Mouse (Mus musculus): ENCODE results near the gene Mcrs1. TPM values are rescaled to one million over a fixed set of nuclear protein-coding genes. Genes with fewer than 3 reads are reported as not detected.

Mcrs1 gene
- polyA plus RNA-seq, 1 experiment from 2014 or later = 27.2 TPM

DNA sequence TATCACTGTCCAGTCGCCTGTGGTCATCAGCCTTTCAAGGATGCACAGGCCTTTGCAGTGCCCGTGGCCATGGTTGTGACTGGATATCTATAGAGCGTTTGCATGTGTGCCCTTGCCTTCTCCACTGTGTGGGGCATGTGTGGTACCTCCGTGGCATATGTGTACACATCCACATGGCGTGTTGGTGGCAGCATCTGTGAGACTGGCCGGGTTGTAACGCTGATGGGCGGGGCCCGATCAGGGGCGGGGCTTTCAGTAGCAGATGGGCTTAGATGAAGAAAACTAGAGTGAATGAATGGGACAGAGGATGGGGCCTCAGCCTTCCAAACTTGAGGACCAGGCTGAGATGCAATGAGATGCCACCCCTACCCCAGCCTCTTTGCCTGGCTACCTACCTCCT lies 19.8 kb downstream of the Mcrs1 start:
- Histone ChIP-seq H3K9ac (replicated peaks) (no peak overlapping the region), H3K4me2 (ENCODE audit: low read depth, low read length) (no peak overlapping the region), H3K27ac (ENCODE audit: low read depth) (no peak overlapping the region), H3K9me3 (ENCODE audit: low read length) (no peaks in the 10 kb centered on the region), H3K27me3 (ENCODE audit: insufficient read depth, low read length) (peaks cover 25% of the 10 kb centered on the region), H3K4me3 (ENCODE audit: low read depth, low read length) (no peak overlapping the region), H3K4me1 (ENCODE audit: insufficient read depth) (0 out of 2 replicates have a peak, but pooled peaks cover 5% of the 10 kb centered on the region), H3K36me3 (replicated peaks; ENCODE audit: insufficient read depth, low read length) (no peaks in the 10 kb centered on the region)
- WGBS (ENCODE audit: insufficient replicate concordance) = 59% methylated on average over 10 of the region's 10 CpGs
- ATAC-seq (no peak), DNase-seq (no peak)
- TF ChIP-seq CTCF (IDR thresholded peaks at IDR 0.05; ENCODE audit: low read depth) (no peak), EP300 (IDR thresholded peaks at IDR 0.05; ENCODE audit: low read depth) (no peak)

DNA sequence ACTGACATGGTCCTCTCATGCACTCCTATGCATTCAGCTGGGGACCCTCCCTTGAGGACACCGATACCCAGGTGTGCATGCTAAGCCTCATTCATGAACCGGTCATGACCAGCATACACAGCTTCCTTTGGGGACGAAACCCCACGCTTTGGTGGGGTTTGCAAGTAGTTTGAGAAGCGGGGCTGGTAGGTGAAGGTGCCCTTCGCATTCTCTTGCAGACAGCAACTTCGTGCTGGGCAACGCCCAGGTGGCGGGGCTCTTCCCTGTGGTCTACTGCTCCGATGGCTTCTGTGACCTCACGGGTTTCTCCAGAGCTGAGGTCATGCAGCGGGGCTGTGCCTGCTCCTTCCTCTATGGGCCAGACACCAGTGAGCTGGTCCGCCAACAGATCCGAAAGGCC lies 25.7 kb downstream of the Mcrs1 start:
- ATAC-seq (no peak), DNase-seq (no peak)
- peaks cover 10% of the 10 kb centered on the region for H3K4me1 ChIP-seq (ENCODE audit: insufficient read depth)
- H3K4me3 ChIP-seq (ENCODE audit: low read depth, low read length) = no peak overlapping the region
- WGBS (ENCODE audit: insufficient replicate concordance) = 21% methylated on average over 14 of the region's 14 CpGs
- H3K27me3 ChIP-seq (ENCODE audit: insufficient read depth, low read length) = peaks cover 77% of the 10 kb centered on the region
- no peaks in the 10 kb centered on the region for H3K9me3 ChIP-seq (ENCODE audit: low read length)
- H3K4me2 ChIP-seq (ENCODE audit: low read depth, low read length) = no peak overlapping the region
- H3K9ac ChIP-seq (replicated peaks) = no peak overlapping the region
- H3K36me3 ChIP-seq (replicated peaks; ENCODE audit: insufficient read depth, low read length) = no peaks in the 10 kb centered on the region
- H3K27ac ChIP-seq (ENCODE audit: low read depth) = no peak overlapping the region
- TF ChIP-seq CTCF (IDR thresholded peaks at IDR 0.05; ENCODE audit: low read depth) (no peak), EP300 (IDR thresholded peaks at IDR 0.05; ENCODE audit: low read depth) (no peak)

DNA sequence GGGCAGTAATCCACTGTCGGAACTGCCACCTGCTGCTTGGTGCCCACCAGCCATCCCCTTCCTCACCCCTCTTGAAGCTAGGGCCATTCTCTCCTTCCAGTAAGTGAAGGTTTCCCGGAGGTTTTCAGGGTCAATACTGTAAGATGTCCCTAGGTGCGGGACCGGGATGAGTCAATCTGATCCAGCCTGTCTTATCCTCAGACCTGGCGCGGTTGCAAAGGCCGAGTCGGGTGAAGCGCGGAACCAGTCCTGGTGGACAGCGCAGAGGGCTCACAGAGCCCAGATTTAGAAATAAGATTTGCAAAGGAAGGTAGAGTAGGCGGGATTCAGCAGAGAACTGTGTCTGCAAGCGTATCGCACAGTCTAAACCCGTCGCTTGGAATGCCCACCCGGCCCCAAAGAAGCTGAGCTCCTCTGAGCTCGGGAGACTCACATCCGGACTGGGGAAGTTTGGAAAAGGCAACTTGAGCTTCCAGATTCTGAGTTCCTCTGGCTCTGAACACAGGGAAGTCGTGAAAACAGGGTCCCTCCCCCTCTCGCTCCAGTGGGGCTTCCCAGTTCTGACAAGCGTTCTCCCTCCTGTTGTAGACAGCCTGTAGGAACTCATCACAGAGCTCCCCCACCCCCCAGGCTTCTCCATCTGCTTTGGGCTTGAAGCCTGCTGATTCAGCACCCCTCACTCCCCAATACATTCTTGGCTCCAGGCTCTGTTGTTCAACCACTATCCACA lies 26.5 kb downstream of the Mcrs1 start:
- ATAC-seq = no peak
- H3K27ac ChIP-seq (ENCODE audit: low read depth) = no peak overlapping the region
- H3K9ac ChIP-seq (replicated peaks) = no peak overlapping the region
- H3K36me3 ChIP-seq (replicated peaks; ENCODE audit: insufficient read depth, low read length) = no peaks in the 10 kb centered on the region
- peak overlapping the region; percentile 78 for H3K4me2 ChIP-seq (ENCODE audit: low read depth, low read length)
- H3K27me3 ChIP-seq (ENCODE audit: insufficient read depth, low read length) = peaks cover 84% of the 10 kb centered on the region
- H3K9me3 ChIP-seq (ENCODE audit: low read length) = no peaks in the 10 kb centered on the region
- WGBS (ENCODE audit: insufficient replicate concordance) = 4% methylated on average over 22 of the region's 22 CpGs
- no peak for DNase-seq
- TF ChIP-seq EP300 (IDR thresholded peaks at IDR 0.05; ENCODE audit: low read depth) (no peak), CTCF (IDR thresholded peaks at IDR 0.05; ENCODE audit: low read depth) (no peak)
- H3K4me1 ChIP-seq (ENCODE audit: insufficient read depth) = peaks cover 10% of the 10 kb centered on the region
- peak overlapping the region; percentile 49 for H3K4me3 ChIP-seq (ENCODE audit: low read depth, low read length)

DNA sequence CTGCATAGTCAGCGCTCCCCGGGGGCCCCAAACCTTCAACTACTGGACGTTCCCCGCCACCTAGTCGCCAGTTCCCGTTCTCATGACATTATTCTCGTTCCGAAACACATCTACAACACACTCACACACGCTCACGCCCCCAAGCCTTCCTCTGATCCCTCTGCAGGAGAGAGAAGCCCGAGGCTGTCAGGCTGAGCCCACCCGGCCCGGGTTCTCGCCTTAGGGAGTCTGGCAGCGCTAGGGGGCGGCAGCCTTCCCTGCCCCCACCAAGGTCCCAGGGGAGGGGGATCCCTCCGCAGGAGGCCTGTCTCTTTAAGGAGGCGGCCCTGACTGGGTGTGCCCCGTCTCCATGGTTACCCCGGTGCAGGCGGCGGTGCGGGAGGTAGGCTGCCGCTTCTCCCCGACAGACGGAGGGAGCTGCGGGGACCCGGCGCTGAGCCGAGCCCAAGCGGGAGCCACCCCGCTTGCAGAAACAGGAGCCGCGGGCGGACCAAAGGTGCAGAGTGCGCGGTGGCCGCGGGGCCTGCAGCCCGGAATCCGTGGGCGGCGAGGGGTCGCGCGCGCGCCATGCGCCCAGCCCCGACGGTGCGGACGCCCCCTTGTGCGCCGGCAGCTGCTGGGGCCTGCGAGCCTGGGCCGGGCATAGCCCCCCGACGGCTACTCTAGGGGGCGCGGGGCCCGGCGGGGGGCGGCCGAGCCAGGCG lies 27.4 kb downstream of the Mcrs1 start, which contains the start of gene Kcnh3:
Gene Kcnh3 (plus strand): TSS at position 654 of the 704 bp plus-strand sequence.
- 3% methylated on average over 40 of the region's 66 CpGs for WGBS (ENCODE audit: insufficient replicate concordance)
- Histone ChIP-seq H3K4me1 (ENCODE audit: insufficient read depth) (peaks cover 10% of the 10 kb centered on the region), H3K4me3 (ENCODE audit: low read depth, low read length) (peak within 1 kb of the TSS; percentile 49), H3K27ac (ENCODE audit: low read depth) (no peak within 1 kb of the TSS), H3K27me3 (ENCODE audit: insufficient read depth, low read length) (peaks cover 89% of the 10 kb centered on the region), H3K36me3 (replicated peaks; ENCODE audit: insufficient read depth, low read length) (no peaks in the 10 kb centered on the region), H3K4me2 (ENCODE audit: low read depth, low read length) (peak within 1 kb of the TSS; percentile 78), H3K9me3 (ENCODE audit: low read length) (no peaks in the 10 kb centered on the region), H3K9ac (replicated peaks) (peak within 1 kb of the TSS; percentile 38)
- ATAC-seq = peak; percentile 53
- DNase-seq = peak; percentile 67
- TF ChIP-seq EP300 (IDR thresholded peaks at IDR 0.05; ENCODE audit: low read depth) (no peak), CTCF (IDR thresholded peaks at IDR 0.05; ENCODE audit: low read depth) (no peak)

DNA sequence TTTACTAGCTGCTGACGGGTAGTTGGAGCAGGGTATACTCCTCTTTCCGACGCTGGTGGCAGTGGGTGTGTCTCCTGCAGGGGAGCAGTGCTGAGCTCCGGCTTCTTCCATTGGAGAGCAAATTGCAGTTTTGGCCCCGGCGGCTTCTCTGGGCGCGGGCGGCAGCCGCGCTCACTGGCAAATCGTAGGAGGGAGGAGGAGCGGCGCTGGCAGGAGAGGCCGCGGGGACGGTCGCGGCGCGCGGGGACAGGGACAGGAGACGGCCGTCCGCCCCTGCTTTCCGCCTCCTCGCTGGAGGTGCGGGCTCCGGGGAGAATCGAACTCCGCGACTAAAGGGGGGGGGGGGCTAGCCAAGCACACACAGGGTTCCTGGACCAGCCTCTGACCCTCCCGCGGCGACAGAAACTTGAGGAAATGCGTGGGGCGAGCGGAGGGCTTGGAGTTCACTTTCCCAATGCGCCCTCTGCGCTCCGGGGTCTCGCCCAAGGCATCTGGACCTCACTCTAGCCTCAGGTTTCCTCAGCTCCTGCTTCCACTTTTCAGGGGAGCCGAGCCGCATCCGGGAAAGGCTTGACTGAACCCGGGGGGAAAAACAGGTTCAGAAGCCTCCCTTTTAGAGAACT lies 28.1 kb downstream of the Mcrs1 start:
- ATAC-seq = peak; percentile 16; the same call in 1 of the 2 replicates
- Histone ChIP-seq H3K9me3 (ENCODE audit: low read length) (no peaks in the 10 kb centered on the region), H3K27ac (ENCODE audit: low read depth) (no peak overlapping the region), H3K4me3 (ENCODE audit: low read depth, low read length) (peak overlapping the region; percentile 49), H3K27me3 (ENCODE audit: insufficient read depth, low read length) (peaks cover 90% of the 10 kb centered on the region), H3K36me3 (replicated peaks; ENCODE audit: insufficient read depth, low read length) (no peaks in the 10 kb centered on the region), H3K9ac (replicated peaks) (peak overlapping the region; percentile 38), H3K4me1 (ENCODE audit: insufficient read depth) (peaks cover 10% of the 10 kb centered on the region), H3K4me2 (ENCODE audit: low read depth, low read length) (peak overlapping the region; percentile 78)
- DNase-seq = peak; percentile 47
- WGBS (ENCODE audit: insufficient replicate concordance) = 1% methylated on average over 38 of the region's 46 CpGs
- TF ChIP-seq CTCF (IDR thresholded peaks at IDR 0.05; ENCODE audit: low read depth) (no peak), EP300 (IDR thresholded peaks at IDR 0.05; ENCODE audit: low read depth) (no peak)

Measured in liver, postnatal 0 days (tissue).